Mouse (Mus musculus) left cerebral cortex, adult 2 months (tissue): ENCODE data around the gene Ccna2. TPM values are rescaled to one million over a fixed set of nuclear protein-coding genes. Genes with fewer than 3 reads are reported as not detected.

Source experiments
- DNase-seq, 2 experiments: peaks; one replicate each; pipeline ENCODE4 v3.0.0; 2021 to 2022; ENCODE audit warnings: low spot score in 2 of 2, mixed read lengths in 1 of 2; ENCODE audit errors: extremely low spot score in 1 of 2
- H3K27ac ChIP-seq: fragments of 200-600 bp; 2 replicates; pipeline ENCODE4 v1.8.1; 2022
- H3K4me3 ChIP-seq: fragments of 200-600 bp; 2 replicates; pipeline ENCODE4 v1.8.1; 2022
- CTCF ChIP-seq: fragments of 200-600 bp; IDR thresholded peaks from 2 replicates; pipeline ENCODE4 v1.8.1; 2022; ENCODE audit warnings: antibody characterized with exemption, mild to moderate bottlenecking, moderate library complexity
- intact Hi-C: fragments of 180-260 bp; cut with DNase I; formaldehyde crosslinking; loops from one replicate; pipeline ENCODE4 v1.15.1; 2025
- total RNA-seq, 2 experiments: library from RNA; stranded (reverse); gene quantifications; 2 replicates each; pipeline ENCODE4 v1.2.3; 2021

Gene Ccna2
- total RNA-seq, 2 experiments from 2014 or later = 0.63 to 1.1 TPM

DNA sequence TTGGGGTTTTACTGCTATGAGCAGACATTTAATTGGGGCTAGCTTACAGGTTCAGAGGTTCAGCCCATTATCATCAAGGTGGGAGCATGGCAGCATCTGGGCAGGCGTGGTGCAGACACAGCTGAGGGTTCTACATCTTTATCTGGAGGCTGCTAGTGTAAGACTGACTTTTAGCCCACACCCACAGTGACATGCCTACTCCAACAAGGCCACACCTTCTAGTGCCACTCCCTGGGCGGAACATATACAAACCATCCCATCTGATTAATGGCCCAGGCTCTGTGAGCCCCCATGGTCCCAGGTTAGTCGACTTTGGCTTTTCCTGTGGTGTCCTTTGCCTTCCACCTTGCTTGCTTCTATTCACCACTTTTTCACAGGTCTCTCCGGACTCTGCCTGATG, 12.3 kb downstream of the Ccna2 start:
- no peak for DNase-seq
- TF ChIP-seq CTCF = no peak
- Histone ChIP-seq H3K27ac (no peak overlapping the region), H3K4me3 (no peak overlapping the region)
- intact Hi-C loops = no loop called here

GRCm38 (mm10) chr3:36557601-36558000, 14.3 kb downstream of the Ccna2 start:
- Histone ChIP-seq H3K27ac (no peak overlapping the region), H3K4me3 (no peak overlapping the region)
- intact Hi-C loops = no loop called here
- TF ChIP-seq CTCF = no peak
- DNase-seq = no peak

DNA sequence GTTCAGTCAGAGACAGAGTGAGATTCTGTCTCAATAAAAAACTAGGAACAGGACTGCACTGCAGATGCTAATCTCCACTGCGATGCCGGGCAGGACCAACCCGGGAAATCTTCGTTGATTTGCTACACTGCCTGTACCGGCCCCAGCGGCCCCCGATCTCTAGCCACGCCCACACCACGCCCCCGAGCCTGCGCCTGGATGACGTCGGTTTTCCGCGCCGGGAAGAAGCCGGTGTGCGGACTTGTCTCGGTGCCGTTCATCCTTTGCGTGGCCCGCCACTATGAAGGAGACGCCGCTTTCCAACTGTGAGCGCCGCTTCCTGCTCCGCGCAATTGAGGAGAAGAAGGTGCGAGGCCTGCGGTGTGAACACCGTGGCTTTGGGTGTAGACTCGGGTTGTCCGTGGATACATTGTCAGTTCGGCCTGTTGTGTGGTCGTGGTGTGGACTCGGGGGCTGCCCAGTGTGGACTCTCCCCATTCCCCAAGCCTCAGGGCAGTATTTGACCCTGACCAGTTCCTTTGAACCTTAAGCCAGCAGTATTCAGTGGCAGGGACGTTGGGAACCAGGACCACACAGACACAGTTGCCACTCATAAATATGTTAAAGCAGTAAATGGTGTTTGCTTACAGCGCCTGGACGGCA, 19.4 kb downstream of the Ccna2 start, which contains the start of gene Exosc9:
Gene Exosc9 (plus strand): TSS at position 201 of the 642 bp plus-strand sequence.
- Histone ChIP-seq H3K4me3 (peak within 1 kb of the TSS; percentile 74), H3K27ac (peak within 1 kb of the TSS; percentile 87)
- DNase-seq = peak; percentile 96 to 98
- intact Hi-C loops = loop anchor here (1.0 kb wide), 2 partner anchors 20 to 31 kb away; partner anchors contain the start of genes Ccna2 and Gm11549
- TF ChIP-seq CTCF = no peak

DNA sequence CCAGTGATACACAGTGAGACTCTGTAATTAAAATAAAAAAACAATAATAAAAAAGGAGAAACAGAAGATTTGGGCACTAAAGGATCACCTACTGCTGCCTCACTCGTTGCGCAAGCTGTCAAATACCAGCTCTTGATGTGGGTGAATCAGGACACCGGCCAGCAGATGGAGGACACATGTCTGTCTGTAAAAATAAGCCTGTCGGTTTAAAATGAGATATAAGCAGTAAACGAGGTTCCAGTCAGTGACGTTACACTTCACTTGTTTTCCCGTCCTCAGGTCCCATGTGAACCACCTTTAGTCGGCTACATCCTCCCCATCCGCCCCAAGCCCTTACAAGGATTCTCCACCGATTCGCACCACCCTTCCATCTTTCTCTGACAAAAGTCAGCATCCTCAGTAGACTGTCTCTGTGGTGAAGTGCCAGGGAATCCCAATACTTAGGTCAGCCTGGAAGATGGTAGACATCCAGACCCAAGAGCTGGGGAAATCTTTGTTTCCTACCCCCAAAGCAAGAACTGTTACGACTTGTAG, 20.0 kb downstream of the Ccna2 start:
- DNase-seq = peak; percentile 19 to 31
- Histone ChIP-seq H3K27ac (peak overlapping the region; percentile 87), H3K4me3 (peak overlapping the region; percentile 74)
- intact Hi-C loops = loop anchor here (1.0 kb wide), 2 partner anchors 20 to 31 kb away; partner anchors contain the start of genes Ccna2 and Gm11549
- no peak; the same call in 1 of the 2 replicates for TF ChIP-seq CTCF

DNA sequence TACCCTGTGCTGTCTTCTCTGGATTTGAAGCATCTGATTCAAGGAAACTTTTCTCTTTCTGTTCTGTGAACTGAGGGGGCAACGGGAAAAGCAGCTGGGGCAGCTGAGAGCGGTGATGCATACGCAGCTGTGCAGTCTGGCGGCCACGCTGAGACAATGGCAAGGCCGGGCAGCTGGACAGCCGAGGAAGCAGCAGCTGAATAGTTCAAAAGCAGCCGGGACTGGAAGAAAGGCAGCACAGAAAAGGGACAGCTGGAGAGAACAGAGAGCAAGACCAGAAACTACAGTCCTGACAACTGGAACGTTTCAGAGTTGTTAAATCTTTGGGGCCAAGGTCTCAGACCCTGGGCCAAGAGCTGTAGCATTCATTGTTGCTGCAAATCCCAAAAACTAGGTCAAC, 20.6 kb downstream of the Ccna2 start:
- intact Hi-C loops = no loop called here
- peak; percentile 20 to 23 for DNase-seq
- Histone ChIP-seq H3K27ac (peak overlapping the region; percentile 87), H3K4me3 (peak overlapping the region; percentile 74)
- no peak for TF ChIP-seq CTCF

- no peak for DNase-seq
- intact Hi-C loops = no loop called here
- H3K4me3 ChIP-seq = no peak overlapping the region
- H3K27ac ChIP-seq = no peak overlapping the region
- no peak for TF ChIP-seq CTCF
Measured at GRCm38 (mm10) chr3:36544961-36545360, 27.0 kb downstream of the Ccna2 start.

GRCm38 (mm10) chr3:36541399-36541798, 30.6 kb downstream of the Ccna2 start:
- DNase-seq = no peak
- intact Hi-C loops = no loop called here
- no peak overlapping the region for H3K4me3 ChIP-seq
- TF ChIP-seq CTCF = no peak
- peak overlapping the region; percentile 53; the same call in 1 of the 2 replicates for H3K27ac ChIP-seq

DNA sequence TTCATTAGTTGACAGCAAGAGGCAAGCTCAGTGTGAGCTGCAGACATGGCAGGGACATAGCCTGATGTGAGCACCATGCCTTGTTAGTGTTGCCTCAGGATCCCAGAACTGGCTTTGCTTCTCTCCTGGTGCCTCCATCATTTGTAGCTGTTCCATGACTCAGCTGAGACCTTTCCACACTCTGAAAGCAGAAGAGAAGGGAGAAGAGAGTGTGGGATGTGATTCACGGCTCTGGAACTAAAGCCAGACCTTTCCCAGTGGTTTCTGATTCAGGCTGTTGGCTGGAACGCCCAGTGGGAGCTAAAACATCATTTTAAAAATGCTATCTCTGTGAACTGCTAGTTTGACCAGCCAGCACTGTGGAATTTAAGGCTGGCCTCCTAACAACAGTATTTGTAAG, 31.2 kb downstream of the Ccna2 start:
- H3K4me3 ChIP-seq = no peak overlapping the region
- DNase-seq = no peak
- TF ChIP-seq CTCF = no peak
- peak overlapping the region; percentile 53 for H3K27ac ChIP-seq
- intact Hi-C loops = no loop called here

GRCm38 (mm10) chr3:36537701-36538470, 34.1 kb downstream of the Ccna2 start:
- Histone ChIP-seq H3K27ac (peak overlapping the region; percentile 44; the same call in 1 of the 2 replicates), H3K4me3 (no peak overlapping the region)
- intact Hi-C loops = loop anchor here (10.0 kb wide), 1 partner anchor 197 kb away; no protein-coding TSS in a partner anchor
- peak in 1 of 2 experiments; percentile 34 for DNase-seq
- no peak for TF ChIP-seq CTCF

DNA sequence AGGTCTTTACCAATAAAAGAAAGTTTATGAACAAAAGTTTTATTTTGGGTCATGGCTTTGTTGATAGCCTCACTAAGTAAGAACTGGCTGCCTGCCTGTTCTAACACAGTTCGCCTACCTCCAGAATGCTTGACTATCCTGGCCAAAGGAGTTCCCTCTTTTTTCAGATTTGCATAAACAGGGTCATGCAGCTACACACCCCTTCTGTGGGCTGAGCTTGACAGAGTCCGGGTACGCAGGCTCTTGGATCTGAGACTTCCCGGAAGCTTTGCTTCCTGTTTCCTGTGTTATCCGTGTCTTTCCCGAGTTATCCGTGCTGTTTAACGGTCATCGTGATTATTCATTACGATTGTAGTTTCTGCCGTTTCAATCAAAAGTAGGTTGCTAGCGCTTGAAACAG, 35.9 kb downstream of the Ccna2 start:
- intact Hi-C loops = loop anchor here (10.0 kb wide), 1 partner anchor 199 kb away; no protein-coding TSS in a partner anchor
- no peak overlapping the region for H3K4me3 ChIP-seq
- no peak overlapping the region for H3K27ac ChIP-seq
- TF ChIP-seq CTCF = no peak
- DNase-seq = no peak

GRCm38 (mm10) chr3:36533201-36533672, 38.7 kb downstream of the Ccna2 start:
- H3K27ac ChIP-seq = no peak overlapping the region
- no peak overlapping the region for H3K4me3 ChIP-seq
- intact Hi-C loops = loop anchor here (10.0 kb wide), 1 partner anchor 202 kb away; no protein-coding TSS in a partner anchor
- no peak for TF ChIP-seq CTCF
- DNase-seq = no peak

GRCm38 (mm10) chr3:36532738-36533137, 39.2 kb downstream of the Ccna2 start:
- no peak for DNase-seq
- no peak for TF ChIP-seq CTCF
- Histone ChIP-seq H3K27ac (no peak overlapping the region), H3K4me3 (no peak overlapping the region)
- intact Hi-C loops = loop anchor here (10.0 kb wide), 1 partner anchor 202 kb away; no protein-coding TSS in a partner anchor
